Mouse (Mus musculus): ENCODE measurements around the gene Gm11541. TPM values are rescaled to one million over a fixed set of nuclear protein-coding genes. Genes with fewer than 3 reads are reported as not detected.

Gene Gm11541
- total and polyA plus RNA-seq, 3 experiments: 0.17 TPM; not detected in 2

- DNase-seq (ENCODE audit: extremely low read depth): no peak
- Histone ChIP-seq H3K4me2 (ENCODE audit: insufficient read depth, low read depth, poor library complexity, severe bottlenecking) (no peak overlapping the region), H3K27me3 (replicated peaks) (no peaks in the 10 kb centered on the region), H3K27ac (ENCODE audit: insufficient read depth, low read depth) (no peak overlapping the region), H3K9me3 (replicated peaks; ENCODE audit: low read length) (peaks cover 5% of the 10 kb centered on the region), H3K36me3 (replicated peaks in 1 of 2; ENCODE audit: control insufficient read depth in 1 of 2, insufficient read depth in 1 of 2, low read length in 1 of 2) (peaks cover 77 to 92% of the 10 kb centered on the region in 2 experiments), H3K4me3 (replicated peaks in 1 of 3; ENCODE audit: low read depth in 2 of 3, low read length in 2 of 3, poor library complexity in 1 of 3) (no peak overlapping the region), H3K9ac (ENCODE audit: insufficient read depth, low read depth) (no peak overlapping the region), H3K79me2 (replicated peaks; ENCODE audit: control insufficient read depth, extremely low read depth, insufficient read depth, poor library complexity, severe bottlenecking) (no peaks in the 10 kb centered on the region), H3K4me1 (ENCODE audit: control insufficient read depth in 1 of 2, insufficient read depth in 2 of 2) (no peaks in the 10 kb centered on the region)
- in situ Hi-C loops (cut with MboI; ENCODE audit: low pct_ligation_motif_present, low pct_unique_long_range_greater_than_20kb, low sequenced_read_pairs): no loop called here
- dilution Hi-C loops (cut with MboI; ENCODE audit: extremely low pct_ligation_motif_present, extremely low pct_unique_long_range_greater_than_20kb, low sequenced_read_pairs): no loop called here
- TF ChIP-seq MXI1 (IDR thresholded peaks at IDR 0.05; ENCODE audit: low read depth, low read length): no peak
- peak; percentile 94 for TF ChIP-seq POLR2AphosphoS2 (IDR thresholded peaks at IDR 0.05; ENCODE audit: low read depth, low read length)
Observed at GRCm38 (mm10) chr11:94646457-94646856, 57.8 kb downstream of the Gm11541 start.

Other genes starting within 250 kb of the Gm11541 start
- gene Cacna1g, start 230.3 kb downstream of the Gm11541 start, total RNA-seq (2012; rRNA removed): 0.59 and 1.7 TPM in 2 replicates
- gene Cacna1g, start 230.3 kb downstream of the Gm11541 start, total RNA-seq (2014; rRNA removed): 0.97 and 2.4 TPM in 2 replicates
- gene Cacna1g, start 230.3 kb downstream of the Gm11541 start, polyA plus RNA-seq (2012; ENCODE audit: insufficient read length, low read depth): 3.7 and 4.1 TPM in 2 replicates
- not detected in 2 replicates for gene Spata20, start 218.3 kb downstream of the Gm11541 start, total RNA-seq (2012; rRNA removed)
- gene Spata20, start 218.3 kb downstream of the Gm11541 start, total RNA-seq (2014; rRNA removed): not detected in 2 replicates
- gene Spata20, start 218.3 kb downstream of the Gm11541 start, polyA plus RNA-seq (2012; ENCODE audit: insufficient read length, low read depth): not detected in 2 replicates
- 0.04 TPM in 1 of 2 replicates, not detected in the other for gene Epn3, start 204.5 kb downstream of the Gm11541 start, total RNA-seq (2012; rRNA removed)
- gene Epn3, start 204.5 kb downstream of the Gm11541 start, total RNA-seq (2014; rRNA removed): 0.05 TPM in 1 of 2 replicates, not detected in the other
- 0.11 and 0.19 TPM in 2 replicates for gene Epn3, start 204.5 kb downstream of the Gm11541 start, polyA plus RNA-seq (2012; ENCODE audit: insufficient read length, low read depth)
- gene Mycbpap, start 182.8 kb downstream of the Gm11541 start, total RNA-seq (2012; rRNA removed): 1.3 and 3.1 TPM in 2 replicates
- 0.08 and 0.43 TPM in 2 replicates for gene Mycbpap, start 182.8 kb downstream of the Gm11541 start, total RNA-seq (2014; rRNA removed)
- 0.98 and 1.1 TPM in 2 replicates for gene Mycbpap, start 182.8 kb downstream of the Gm11541 start, polyA plus RNA-seq (2012; ENCODE audit: insufficient read length, low read depth)
- gene Rsad1, start 155.2 kb downstream of the Gm11541 start, total RNA-seq (2012; rRNA removed): 6.0 and 7.3 TPM in 2 replicates
- gene Rsad1, start 155.2 kb downstream of the Gm11541 start, total RNA-seq (2014; rRNA removed): 7.2 and 9.3 TPM in 2 replicates
- gene Rsad1, start 155.2 kb downstream of the Gm11541 start, polyA plus RNA-seq (2012; ENCODE audit: insufficient read length, low read depth): 8.6 and 9.2 TPM in 2 replicates
- 0.13 and 0.17 TPM in 2 replicates for gene Chad, start 139.5 kb downstream of the Gm11541 start, total RNA-seq (2012; rRNA removed)
- not detected in 2 replicates for gene Chad, start 139.5 kb downstream of the Gm11541 start, total RNA-seq (2014; rRNA removed)
- 0.41 and 0.53 TPM in 2 replicates for gene Chad, start 139.5 kb downstream of the Gm11541 start, polyA plus RNA-seq (2012; ENCODE audit: insufficient read length, low read depth)
- 4.9 and 7.5 TPM in 2 replicates for gene Acsf2, start 102.6 kb downstream of the Gm11541 start, total RNA-seq (2012; rRNA removed)
- gene Acsf2, start 102.6 kb downstream of the Gm11541 start, total RNA-seq (2014; rRNA removed): 4.1 and 4.5 TPM in 2 replicates
- 24.1 and 25.7 TPM in 2 replicates for gene Acsf2, start 102.6 kb downstream of the Gm11541 start, polyA plus RNA-seq (2012; ENCODE audit: insufficient read length, low read depth)
- gene Lrrc59, start 74.7 kb downstream of the Gm11541 start, total RNA-seq (2012; rRNA removed): 324 and 412 TPM in 2 replicates
- gene Lrrc59, start 74.7 kb downstream of the Gm11541 start, total RNA-seq (2014; rRNA removed): 325 and 338 TPM in 2 replicates
- gene Lrrc59, start 74.7 kb downstream of the Gm11541 start, polyA plus RNA-seq (2012; ENCODE audit: insufficient read length, low read depth): 452 and 493 TPM in 2 replicates
- gene Mrpl27, start 50.7 kb downstream of the Gm11541 start, total RNA-seq (2012; rRNA removed): 104 and 114 TPM in 2 replicates
- gene Mrpl27, start 50.7 kb downstream of the Gm11541 start, total RNA-seq (2014; rRNA removed): 128 and 139 TPM in 2 replicates
- 86.6 and 95.2 TPM in 2 replicates for gene Mrpl27, start 50.7 kb downstream of the Gm11541 start, polyA plus RNA-seq (2012; ENCODE audit: insufficient read length, low read depth)
- 36.8 and 46.9 TPM in 2 replicates for gene Eme1, start 50.5 kb downstream of the Gm11541 start, total RNA-seq (2012; rRNA removed)
- 38.4 and 40.8 TPM in 2 replicates for gene Eme1, start 50.5 kb downstream of the Gm11541 start, total RNA-seq (2014; rRNA removed)
- gene Eme1, start 50.5 kb downstream of the Gm11541 start, polyA plus RNA-seq (2012; ENCODE audit: insufficient read length, low read depth): 45.9 and 55.2 TPM in 2 replicates
- gene Xylt2, start 27.0 kb downstream of the Gm11541 start, total RNA-seq (2012; rRNA removed): 15.5 and 20.2 TPM in 2 replicates
- gene Xylt2, start 27.0 kb downstream of the Gm11541 start, total RNA-seq (2014; rRNA removed): 10.1 and 11.2 TPM in 2 replicates
- gene Xylt2, start 27.0 kb downstream of the Gm11541 start, polyA plus RNA-seq (2012; ENCODE audit: insufficient read length, low read depth): 15.2 and 16.3 TPM in 2 replicates
- gene Cdc34b, start 37.3 kb upstream of the Gm11541 start, total RNA-seq (2012; rRNA removed): 0.21 TPM in 1 of 2 replicates, not detected in the other
- gene Cdc34b, start 37.3 kb upstream of the Gm11541 start, total RNA-seq (2014; rRNA removed): 0.19 TPM in 1 of 2 replicates, not detected in the other
- gene Cdc34b, start 37.3 kb upstream of the Gm11541 start, polyA plus RNA-seq (2012; ENCODE audit: insufficient read length, low read depth): not detected in 2 replicates
- 0.17 TPM in 1 of 2 replicates, not detected in the other for gene Tmem92, start 78.2 kb upstream of the Gm11541 start, total RNA-seq (2012; rRNA removed)
- gene Tmem92, start 78.2 kb upstream of the Gm11541 start, total RNA-seq (2014; rRNA removed): not detected in 2 replicates
- gene Tmem92, start 78.2 kb upstream of the Gm11541 start, polyA plus RNA-seq (2012; ENCODE audit: insufficient read length, low read depth): not detected in 2 replicates
- 0.13 TPM in 2 replicates for gene Col1a1, start 231.7 kb upstream of the Gm11541 start, total RNA-seq (2012; rRNA removed)
- not detected in 2 replicates for gene Col1a1, start 231.7 kb upstream of the Gm11541 start, total RNA-seq (2014; rRNA removed)
- gene Col1a1, start 231.7 kb upstream of the Gm11541 start, polyA plus RNA-seq (2012; ENCODE audit: insufficient read length, low read depth): 0.11 and 0.16 TPM in 2 replicates

Measured in CH12.LX (cell line).